Mouse (Mus musculus) bone marrow, adult 2 months (tissue): Measurements from ENCODE around the gene Nrg3. TPM values are rescaled to one million over a fixed set of nuclear protein-coding genes. Genes with fewer than 3 reads are reported as not detected.

Experiments
- H3K27ac ChIP-seq: fragments of 200-500 bp; 2 replicates; pipeline ENCODE4 v1.5.1; 2012; ENCODE audit warnings: low read depth, mild to moderate bottlenecking, control low read depth, inconsistent platforms, low read length; ENCODE audit not compliant: control insufficient read depth, poor library complexity, insufficient read depth
- H3K4me1 ChIP-seq: fragments of 200-500 bp; 2 replicates; pipeline ENCODE4 v1.6.1; 2011; ENCODE audit warnings: low read length; ENCODE audit not compliant: control insufficient read depth, insufficient read depth
- H3K4me3 ChIP-seq: fragments of 200-500 bp; replicated peaks from 2 replicates; pipeline ENCODE3; 2011; ENCODE audit warnings: mild to moderate bottlenecking, low read depth, low read length, control low read depth; ENCODE audit not compliant: control insufficient read depth
- CTCF ChIP-seq: fragments of 200-500 bp; IDR thresholded peaks from 2 replicates; pipeline ENCODE4 v1.5.1; 2011; ENCODE audit warnings: low read length, control low read depth; ENCODE audit not compliant: control insufficient read depth, insufficient read depth
- POLR2A ChIP-seq: fragments of 200-500 bp; IDR thresholded peaks from 2 replicates; pipeline ENCODE4 v1.6.1; 2011; ENCODE audit warnings: low read depth, mild to moderate bottlenecking, control low read depth, low read length, borderline replicate concordance; ENCODE audit not compliant: control insufficient read depth
- WGBS: fragments of 180-500 bp; shearing (Covaris S2); methylation state at CpG from one replicate; pipeline ENCODE4 v1.1.7; 2018; 5-methylcytosine and 5-hydroxymethylcytosine counted together
- polyA plus RNA-seq: library from polyadenylated mRNA; stranded (reverse); fragments of >200 nt; gene quantifications from 2 replicates; pipeline ENCODE4 v1.2.4, GENCODE M21; 2011; ENCODE audit warnings: low replicate concordance; ENCODE audit not compliant: missing spikeins, insufficient read depth, insufficient read length

Nrg3 gene
- polyA plus RNA-seq: not detected in 2 replicates

GRCm38 (mm10) chr14:39472790-39473761 is at the start of gene Nrg3:
Gene Nrg3 (minus strand): TSS chr14:39473088.
- Histone ChIP-seq H3K4me1 (no peaks in the 10 kb centered on the region), H3K4me3 (no peak within 1 kb of the TSS), H3K27ac (no peak within 1 kb of the TSS; the same call in 1 of the 2 replicates)
- WGBS: 4% methylated on average over 109 of the region's 121 CpGs
- TF ChIP-seq CTCF: no peak
- no peak for TF ChIP-seq POLR2A

DNA sequence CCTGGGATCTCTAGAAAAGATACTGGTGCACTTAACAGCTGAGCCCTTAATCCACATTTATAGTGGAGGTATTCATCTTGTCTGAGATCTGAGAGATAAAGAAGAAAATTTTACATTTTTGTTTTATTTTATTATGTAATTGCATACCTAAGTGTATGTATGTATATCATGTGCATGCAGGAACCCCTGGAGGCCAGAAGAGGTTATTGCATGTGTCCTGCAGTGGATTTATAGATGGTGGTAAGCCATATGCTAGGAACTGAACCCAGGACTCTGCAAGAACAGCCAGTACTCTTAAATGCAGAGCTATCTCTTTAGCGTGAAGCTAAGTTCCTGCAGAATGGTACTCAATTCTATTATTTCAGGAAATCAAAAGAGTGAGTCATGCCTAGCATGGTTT is 36.1 kb upstream of the Nrg3 start:
- no peak overlapping the region for H3K27ac ChIP-seq
- no peaks in the 10 kb centered on the region for H3K4me1 ChIP-seq
- TF ChIP-seq POLR2A (no peak), CTCF (no peak)
- H3K4me3 ChIP-seq: no peak overlapping the region
- 69% methylated on average over 1 of the region's 1 CpGs for WGBS

GRCm38 (mm10) chr14:39473771-39474211 is 903 bp upstream of the Nrg3 start:
- no peak for TF ChIP-seq POLR2A
- TF ChIP-seq CTCF: no peak
- H3K4me3 ChIP-seq: no peak overlapping the region
- WGBS: 7% methylated on average over 27 of the region's 27 CpGs
- H3K27ac ChIP-seq: no peak overlapping the region
- H3K4me1 ChIP-seq: no peaks in the 10 kb centered on the region

GRCm38 (mm10) chr14:39472146-39472751 is 639 bp downstream of the Nrg3 start:
- 7% methylated on average over 54 of the region's 56 CpGs for WGBS
- TF ChIP-seq POLR2A (no peak), CTCF (no peak)
- Histone ChIP-seq H3K27ac (no peak overlapping the region; the same call in 1 of the 2 replicates), H3K4me3 (no peak overlapping the region), H3K4me1 (no peaks in the 10 kb centered on the region)

GRCm38 (mm10) chr14:39471236-39471981 is 1.5 kb downstream of the Nrg3 start:
- no peak for TF ChIP-seq CTCF
- TF ChIP-seq POLR2A: no peak
- Histone ChIP-seq H3K4me1 (no peaks in the 10 kb centered on the region), H3K4me3 (no peak overlapping the region), H3K27ac (no peak overlapping the region)
- 6% methylated on average over 12 of the region's 12 CpGs for WGBS

DNA sequence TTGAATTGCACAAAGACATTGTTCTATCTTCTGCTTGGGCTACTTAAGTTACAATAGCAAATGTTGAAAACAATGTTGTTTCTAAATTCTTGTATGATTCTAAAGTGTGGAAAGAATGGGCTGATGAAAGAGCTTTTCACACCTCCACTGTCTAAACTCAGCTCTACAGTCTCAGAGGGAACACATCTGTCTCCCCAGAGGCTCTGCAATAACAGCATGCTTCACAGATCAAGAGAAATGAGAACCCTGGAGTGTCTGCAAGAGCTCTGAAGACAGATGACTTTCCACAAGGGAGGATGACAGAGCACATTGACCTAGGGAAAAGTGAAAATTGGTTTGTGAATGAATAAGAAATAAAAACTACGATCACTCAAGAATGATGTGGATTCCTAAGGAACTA is 27.4 kb downstream of the Nrg3 start:
- Histone ChIP-seq H3K4me1 (no peaks in the 10 kb centered on the region), H3K27ac (no peak overlapping the region), H3K4me3 (no peak overlapping the region)
- TF ChIP-seq POLR2A (no peak), CTCF (no peak)
- 74% methylated on average over 1 of the region's 1 CpGs for WGBS

DNA sequence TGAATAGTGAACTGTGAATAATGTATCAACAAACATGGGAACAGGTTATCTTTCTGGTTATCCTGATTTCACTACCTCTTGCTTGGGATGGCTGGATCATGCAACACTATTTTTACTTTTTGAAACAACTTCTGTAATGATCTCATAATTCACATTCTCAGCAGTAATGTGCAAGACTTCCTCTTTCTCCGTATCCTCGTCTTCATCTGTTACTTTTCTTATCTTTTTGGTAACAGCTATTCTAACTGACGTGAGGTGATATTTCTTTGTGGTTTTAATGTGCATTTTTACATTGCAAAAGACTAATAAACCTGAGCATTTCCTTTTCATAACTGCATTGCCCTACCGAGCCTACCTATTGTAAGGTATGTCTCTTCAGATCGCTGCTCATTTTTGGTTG is 44.4 kb downstream of the Nrg3 start:
- no peak overlapping the region for H3K27ac ChIP-seq
- H3K4me3 ChIP-seq: no peak overlapping the region
- 16% methylated on average over 5 of the region's 5 CpGs for WGBS
- no peaks in the 10 kb centered on the region for H3K4me1 ChIP-seq
- TF ChIP-seq CTCF (no peak), POLR2A (no peak)

DNA sequence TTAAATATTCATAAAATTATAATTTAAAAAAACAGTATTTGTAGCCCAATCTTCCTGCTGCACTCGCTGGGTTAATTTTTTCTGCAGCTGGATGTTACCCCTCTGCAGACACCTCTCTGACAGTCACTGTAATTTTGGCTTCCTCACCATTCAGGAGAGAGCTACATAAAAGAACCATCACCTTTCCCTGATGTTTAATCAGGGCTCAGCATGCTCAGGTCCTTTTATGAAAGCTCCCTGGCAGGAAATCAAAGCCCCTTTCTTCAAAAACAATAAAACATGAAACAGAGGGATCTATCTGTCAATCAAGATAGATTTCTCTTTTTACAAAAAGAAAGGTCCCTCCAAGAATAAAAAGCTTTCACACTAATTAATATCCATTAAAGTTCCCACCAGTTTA is 51.0 kb downstream of the Nrg3 start:
- TF ChIP-seq CTCF (no peak), POLR2A (no peak)
- Histone ChIP-seq H3K4me1 (no peaks in the 10 kb centered on the region), H3K4me3 (no peak overlapping the region), H3K27ac (no peak overlapping the region)
- 66% methylated on average over 1 of the region's 1 CpGs for WGBS
